Mouse (Mus musculus) layer of hippocampus, postnatal 14 days (tissue): Measurements from ENCODE around the gene Smarcd3. TPM values are rescaled to one million over a fixed set of nuclear protein-coding genes. Genes with fewer than 3 reads are reported as not detected.

Experiments
- DNase-seq, 2 experiments: peaks; one replicate each; pipeline ENCODE4 v3.0.0; 2021 to 2022; ENCODE audit warnings: low spot score in 2 of 2, mixed read lengths in 1 of 2
- total RNA-seq, 2 experiments: library from RNA; stranded (reverse); gene quantifications; 2 replicates each; pipeline ENCODE4 v1.2.3; 2021

Gene Smarcd3
- total RNA-seq, 2 experiments from 2014 or later: 112 to 113 TPM

DNA sequence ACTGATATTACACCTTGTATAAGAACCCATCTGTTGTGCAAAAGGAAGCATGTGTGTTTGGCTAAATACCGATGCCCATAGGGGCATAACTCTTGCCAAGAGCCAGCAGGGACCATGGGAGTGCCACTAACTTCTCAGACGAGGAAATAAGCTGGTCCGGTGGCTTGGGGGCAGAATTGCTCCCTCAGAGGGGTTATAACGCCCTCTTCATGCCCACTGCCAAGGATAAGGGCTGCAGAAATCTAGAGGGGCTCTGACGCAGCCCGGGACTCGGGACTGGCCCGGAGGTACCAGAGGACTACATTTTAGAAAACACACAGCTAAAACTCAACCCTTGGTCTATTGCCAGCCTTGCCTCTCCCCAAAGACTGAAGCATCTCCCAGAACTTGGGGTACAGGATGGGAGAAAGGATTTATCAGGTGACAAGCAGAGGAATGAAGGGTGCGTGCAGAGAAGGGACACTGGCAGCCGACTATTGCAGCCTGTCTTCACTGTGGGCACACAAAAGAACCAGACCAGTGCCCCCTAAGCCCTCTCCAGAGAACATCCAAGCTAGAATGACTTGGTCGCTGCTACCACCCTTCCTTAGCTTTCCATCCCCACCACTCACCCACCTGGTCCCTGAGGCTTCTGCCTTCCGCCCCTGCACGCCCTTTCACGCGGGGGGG is 26.2 kb downstream of the Smarcd3 start:
- DNase-seq: no peak

DNA sequence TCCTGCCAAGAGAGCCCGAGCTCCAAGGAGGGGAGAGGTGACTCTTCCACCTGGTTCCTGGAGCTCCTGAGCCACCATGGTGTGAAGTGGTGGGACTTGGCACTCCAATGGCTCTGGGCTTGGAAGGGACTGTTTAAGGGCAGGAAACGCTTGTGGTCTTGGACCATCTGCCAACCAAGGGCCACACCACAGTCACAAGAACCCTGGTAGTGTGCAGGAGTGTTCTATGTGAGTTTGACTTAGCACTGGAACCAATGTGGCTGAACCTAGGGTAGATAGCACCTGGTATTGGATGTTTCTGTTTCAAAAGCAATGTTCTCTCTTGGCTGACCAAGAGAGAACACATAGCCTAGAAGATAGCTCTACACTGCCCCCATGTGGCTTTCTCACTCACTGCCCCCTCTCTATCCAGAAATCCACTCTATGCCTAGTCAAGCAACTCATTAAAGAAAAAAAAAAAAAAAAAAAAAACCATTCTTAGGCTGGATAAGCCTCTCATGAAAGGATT is 26.9 kb downstream of the Smarcd3 start:
- DNase-seq: peak; percentile 79 to 88

DNA sequence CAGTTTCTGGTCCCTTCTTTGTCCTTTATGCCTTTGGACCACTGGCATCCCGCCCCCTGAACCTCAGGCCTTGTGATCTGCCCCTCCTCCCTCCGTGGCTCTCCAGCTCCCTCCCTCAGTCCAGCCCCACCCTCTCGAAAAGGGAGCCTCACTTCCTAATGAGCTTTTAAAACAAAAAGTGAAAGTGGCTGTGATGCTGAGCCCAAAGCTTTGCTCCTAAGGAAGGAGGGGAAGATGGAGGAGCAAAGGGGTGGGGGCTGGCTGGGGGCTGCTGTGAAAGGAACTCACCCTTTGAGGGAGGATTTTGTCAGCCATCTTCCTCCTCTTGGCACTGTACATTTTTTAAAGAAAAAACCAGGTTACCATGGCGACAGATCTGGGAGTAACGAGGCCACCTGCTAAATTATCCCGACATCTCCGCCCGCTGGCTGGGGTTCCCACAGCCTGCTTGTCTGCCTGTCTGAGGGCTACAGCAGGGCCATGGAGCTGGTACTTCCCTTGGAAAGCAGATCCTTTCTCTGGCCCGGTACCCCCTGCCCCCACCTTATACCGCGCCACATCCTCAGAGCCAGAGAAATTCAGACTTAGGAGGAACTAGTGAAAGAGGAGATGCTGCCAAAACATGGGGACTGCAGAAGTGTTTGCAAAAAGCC is 27.6 kb downstream of the Smarcd3 start:
- DNase-seq: peak; percentile 73 to 83

DNA sequence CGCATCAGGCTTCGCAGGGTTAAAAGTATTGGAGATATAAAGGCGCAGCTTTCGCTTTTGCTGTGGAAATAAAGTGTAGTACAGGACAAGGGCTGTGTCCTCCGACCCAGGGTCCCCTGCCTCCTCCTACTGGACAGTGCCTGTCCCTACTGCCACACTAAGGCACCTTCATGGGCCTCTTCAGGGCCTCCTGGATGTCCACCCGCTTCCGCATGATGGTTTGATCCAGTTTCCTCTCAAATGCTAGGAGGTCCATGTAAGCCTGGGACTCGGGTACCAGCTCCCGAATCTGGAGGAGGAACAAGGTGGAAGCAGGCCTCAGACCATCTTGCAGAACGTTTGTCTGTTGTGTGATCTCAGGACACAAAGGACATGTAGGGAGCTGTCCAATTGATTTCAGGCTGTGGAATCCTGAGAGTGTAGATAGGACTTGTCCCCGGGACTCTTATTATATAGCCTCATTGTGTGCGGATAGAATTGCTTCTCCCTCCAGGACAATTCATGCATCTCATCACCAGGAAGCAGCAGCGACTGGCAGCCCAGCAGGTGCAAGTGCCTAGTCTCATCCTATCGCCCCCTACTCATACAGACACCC is 28.3 kb downstream of the Smarcd3 start:
- peak in 1 of 2 experiments; percentile 28 for DNase-seq

DNA sequence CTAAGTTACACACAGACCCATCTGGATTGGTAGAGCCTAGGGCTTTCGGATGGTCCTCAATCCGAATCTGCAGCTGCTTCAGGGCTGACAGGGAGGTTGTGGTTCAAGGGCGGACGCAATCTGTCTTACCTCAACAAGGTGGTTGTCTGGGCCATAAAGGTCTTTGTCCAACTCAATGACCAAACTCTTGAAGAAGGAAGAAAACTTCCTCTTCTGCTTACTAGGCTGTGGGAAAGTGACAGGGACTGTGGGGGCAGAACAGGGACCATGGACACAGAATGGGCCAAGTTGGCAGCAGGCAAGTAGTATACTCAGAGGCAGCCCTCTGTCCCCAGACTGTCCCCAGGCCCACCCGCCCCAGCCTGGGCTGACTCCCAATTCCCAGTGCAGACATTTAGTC is 28.9 kb downstream of the Smarcd3 start:
- DNase-seq: no peak

DNA sequence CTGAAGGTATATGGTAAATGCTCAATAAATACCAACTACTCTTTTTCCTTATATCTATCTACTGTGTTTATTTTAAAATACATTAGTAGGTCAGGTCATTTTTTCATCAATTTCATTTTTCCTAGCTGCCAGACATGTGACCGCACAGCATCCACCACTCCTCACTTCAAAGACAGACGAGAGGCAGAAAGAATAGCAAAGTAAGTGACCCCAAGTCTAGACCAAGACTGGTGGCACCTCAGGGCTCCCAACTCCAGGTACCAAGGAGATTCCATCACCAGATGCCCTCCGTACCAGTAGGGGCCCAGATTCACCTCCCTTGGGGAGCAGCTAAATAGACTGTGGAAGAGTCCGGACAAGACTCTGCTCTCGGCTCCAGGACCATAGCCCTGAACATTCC is 29.9 kb downstream of the Smarcd3 start:
- DNase-seq: no peak

DNA sequence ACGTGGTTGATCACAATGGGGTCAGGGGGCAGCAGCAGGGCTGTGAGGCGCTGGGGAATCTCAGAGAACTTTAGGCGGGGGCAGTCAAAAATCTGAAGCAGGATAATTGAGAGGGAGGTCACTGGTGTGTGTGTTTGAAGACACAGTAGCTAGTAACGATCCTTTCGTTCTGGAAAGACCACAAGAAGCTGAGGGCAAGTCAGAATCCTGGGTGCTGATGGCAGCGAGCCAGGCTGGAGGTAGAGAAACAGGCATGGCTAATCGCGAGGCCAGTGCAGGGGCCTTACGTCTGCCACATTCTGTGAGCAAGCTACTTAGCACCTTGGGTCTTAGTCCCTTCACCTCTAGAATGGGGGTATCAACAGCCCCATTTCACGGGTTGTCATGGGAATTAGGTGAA is 30.3 kb downstream of the Smarcd3 start:
- no peak for DNase-seq

DNA sequence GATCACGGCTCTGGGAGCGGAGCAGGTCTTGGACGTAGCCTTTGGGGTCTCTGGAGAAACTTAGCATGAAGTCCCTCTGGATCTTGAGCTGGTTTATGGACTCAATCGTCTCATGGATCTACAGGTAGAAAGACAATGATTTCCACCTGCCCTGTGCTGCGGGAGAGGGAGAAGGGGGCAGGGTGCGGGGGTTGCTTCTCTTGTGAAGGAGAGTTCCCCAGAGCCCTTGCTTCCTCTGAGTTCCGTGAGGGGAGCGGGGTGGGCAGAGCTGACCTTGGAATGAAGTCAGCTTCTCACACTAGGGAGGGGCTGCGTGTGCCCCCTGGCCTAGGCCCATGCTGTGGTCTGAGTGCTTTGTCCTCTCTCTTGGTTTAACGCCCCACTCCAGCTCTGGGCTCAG is 31.0 kb downstream of the Smarcd3 start:
- no peak for DNase-seq

DNA sequence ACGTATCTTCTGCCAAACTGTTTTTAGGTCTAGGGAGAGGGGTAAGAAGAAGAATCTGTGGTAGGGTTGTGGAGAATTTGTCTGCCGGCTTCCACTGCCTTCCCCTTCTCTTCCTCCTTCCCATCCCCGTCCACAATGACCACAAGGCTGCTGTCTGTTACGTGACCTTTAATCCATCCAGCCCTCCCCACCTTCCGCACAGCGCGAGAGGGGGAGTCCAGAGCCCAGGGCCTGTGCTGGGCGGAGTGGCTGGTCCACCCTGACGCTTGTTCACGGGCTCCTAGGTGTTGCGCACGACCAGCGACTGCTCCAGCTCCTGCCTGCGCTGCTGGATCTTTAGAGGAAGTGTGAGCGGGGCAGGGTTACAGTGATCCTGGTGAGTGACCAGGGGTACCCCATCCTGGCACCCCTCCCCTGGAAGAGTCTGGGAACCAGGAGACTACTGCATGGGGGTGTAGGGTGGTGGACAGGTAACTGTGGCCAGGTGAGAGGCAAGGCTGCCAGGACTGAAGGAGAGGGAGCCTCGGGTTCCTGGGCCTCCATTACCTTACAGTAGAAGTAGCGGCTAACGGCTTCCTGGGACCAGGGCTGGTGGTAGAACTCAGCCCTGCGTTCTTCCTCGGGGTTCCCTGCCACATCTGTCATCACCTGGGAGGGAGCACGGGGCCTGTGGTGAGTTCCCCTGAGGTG is 31.6 kb downstream of the Smarcd3 start:
- peak in 1 of 2 experiments; percentile 9 for DNase-seq

DNA sequence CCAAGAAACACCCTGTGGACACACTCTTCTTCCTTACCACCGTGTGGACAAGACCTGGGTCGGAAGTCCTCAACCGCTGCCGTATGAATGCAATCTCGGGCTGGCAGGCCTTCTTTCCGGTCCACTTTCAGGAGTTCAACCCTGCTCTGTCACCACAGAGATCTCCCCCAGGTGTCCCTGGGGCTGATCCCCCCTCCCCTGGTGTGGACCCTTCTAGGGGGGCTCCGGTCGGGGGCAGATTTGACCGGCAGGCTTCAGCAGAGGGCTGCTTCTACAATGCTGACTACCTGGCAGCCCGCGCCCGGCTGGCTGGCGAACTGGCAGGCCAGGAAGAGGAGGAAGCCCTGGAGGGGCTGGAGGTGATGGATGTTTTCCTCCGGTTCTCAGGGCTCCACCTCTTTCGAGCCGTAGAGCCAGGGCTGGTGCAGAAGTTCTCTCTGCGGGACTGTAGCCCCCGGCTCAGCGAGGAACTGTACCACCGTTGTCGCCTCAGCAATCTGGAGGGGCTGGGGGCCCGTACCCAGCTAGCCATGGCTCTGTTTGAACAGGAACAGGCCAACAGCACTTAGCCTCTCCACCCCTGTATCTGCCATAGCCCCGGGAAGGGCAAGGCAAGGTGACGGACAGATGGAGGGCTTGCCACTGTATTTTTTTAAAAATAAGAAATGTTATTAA is 32.3 kb downstream of the Smarcd3 start:
- DNase-seq: peak in 1 of 2 experiments; percentile 20

DNA sequence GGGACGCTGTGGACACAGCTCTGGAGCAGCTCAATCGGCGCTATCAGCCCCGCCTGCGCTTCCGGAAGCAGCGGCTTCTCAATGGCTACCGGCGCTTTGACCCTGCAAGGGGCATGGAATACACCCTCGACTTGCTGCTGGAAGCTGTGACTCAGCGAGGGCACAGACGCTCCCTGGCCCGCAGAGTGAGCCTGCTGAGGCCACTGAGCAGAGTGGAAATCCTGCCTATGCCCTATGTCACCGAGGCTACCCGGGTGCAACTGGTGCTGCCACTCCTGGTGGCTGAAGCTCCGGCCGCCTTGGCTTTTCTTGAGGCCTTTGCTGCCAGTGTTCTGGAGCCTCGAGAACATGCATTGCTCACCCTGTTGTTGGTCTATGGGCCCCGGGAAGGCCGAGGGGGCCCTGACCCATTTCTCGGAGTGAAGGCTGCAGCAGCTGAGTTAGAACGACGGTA is 32.9 kb downstream of the Smarcd3 start:
- DNase-seq: no peak

DNA sequence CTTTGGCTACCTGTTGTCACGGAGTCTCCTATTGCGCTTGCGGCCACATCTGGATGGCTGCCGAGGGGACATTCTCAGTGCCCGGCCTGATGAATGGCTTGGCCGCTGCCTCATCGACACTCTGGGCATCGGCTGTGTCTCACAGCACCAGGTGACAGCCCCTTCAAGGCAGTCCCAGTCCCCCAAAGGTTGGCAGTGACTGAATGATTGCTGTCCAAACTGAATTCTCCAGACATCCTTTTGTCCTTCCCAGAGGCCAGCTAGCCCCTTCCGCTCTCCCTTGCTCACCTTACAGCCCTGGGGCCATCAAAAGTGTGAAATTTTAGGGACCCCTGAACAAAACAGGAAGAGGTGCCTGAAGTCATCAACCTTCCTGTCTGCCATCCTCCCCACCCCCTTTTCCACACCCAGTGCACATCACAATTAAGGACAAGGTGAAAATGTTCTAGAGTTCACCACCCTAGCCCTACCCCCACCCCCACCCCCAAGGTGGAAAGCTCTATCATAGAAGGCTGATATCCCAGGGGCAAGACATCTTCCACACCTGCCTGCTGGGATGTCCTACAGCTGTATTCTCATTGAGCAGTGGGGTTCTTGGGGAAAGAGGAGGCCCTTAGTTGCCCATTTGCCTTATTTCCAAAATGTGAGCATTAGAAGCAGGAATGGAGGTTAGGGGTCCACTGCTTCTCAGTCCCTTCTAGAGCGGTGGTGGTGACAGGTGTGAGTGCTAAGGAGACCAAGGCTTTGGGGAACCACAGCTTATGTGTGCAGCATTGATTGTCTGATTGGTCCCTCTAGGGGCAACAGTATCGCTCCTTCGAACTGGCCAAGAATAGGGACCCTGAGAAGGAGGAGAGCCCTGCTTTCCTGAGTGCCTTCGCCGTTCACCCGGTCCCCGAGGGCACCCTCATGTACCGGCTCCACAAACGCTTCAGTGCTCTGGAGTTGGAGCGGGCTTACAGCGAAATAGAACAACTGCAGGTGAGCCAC is 34.4 kb downstream of the Smarcd3 start:
- DNase-seq: peak in 1 of 2 experiments; percentile 8

DNA sequence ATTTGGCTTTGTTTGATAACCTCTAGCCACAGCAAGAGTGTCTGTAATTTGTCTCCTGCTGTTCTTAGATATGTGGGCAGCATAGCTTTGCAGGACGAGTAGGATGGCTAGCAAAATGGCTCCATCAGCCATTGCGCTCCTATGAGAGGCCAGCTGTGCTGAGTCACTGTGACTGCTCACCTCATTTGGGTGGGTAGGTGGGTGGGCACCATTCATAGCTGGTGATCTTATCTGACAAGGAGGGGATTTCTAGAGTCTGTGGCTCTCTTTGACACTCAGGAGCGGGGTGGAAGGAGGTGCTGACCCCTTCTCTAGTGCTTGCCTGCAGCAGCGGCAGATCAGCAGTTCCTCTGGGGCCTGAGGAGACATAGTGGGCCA is 37.0 kb downstream of the Smarcd3 start:
- peak in 1 of 2 experiments; percentile 52 for DNase-seq

DNA sequence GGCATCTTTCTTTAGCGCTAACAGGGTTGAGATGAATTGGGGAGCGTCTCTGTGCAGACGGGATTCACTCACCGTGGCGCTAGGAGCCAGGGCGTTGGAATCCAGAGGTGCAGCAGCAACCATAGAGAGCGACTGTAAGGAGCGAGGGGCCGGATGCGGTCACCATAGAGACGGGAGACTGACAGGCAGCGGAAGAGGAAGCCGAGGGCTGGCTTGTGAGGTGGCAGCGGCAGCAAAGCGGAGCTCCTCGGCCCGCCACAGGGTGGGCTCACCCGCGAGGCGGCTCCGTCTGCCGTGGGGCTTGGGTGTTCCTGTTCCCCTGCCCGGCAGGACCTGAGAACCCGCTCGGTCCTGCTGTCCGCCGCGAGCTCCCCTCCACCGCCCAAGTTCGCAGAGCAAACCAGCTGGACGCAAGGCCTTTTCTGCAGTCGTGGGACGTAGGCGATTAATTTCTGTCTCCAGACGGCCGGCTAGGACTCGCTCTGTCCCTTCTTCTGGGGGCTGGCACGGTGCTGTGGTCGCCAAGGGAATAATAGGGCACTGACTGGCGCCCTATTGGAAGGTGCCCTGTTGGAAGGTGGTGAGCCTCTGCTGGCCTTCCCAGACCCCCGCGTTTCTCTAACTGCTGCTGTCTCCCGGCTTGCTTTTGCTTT is 37.5 kb downstream of the Smarcd3 start, which contains the start of gene Chpf2:
Gene Chpf2 (plus strand): TSS at position 195 of the 653 bp plus-strand sequence.
- DNase-seq: peak; percentile 79 to 86

DNA sequence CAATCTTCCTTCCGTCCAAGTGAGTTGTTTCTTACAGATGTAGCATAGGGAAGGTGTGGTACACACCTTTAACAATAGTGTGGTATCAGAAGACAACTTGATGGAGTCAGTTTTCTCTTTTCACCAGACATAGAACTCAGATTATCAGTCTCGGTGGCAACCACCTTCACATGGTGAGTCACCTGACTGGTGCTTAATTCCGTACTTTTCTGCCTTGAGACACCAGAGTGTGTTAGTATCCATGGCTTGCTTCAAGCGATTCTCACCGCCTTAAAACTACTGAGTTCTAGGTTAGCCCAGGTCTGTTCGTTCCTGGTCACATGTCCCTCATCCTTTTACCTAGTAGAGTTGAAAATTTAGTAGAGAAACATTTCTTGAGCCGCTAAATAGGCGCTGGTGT is 38.1 kb downstream of the Smarcd3 start:
- DNase-seq: no peak

DNA sequence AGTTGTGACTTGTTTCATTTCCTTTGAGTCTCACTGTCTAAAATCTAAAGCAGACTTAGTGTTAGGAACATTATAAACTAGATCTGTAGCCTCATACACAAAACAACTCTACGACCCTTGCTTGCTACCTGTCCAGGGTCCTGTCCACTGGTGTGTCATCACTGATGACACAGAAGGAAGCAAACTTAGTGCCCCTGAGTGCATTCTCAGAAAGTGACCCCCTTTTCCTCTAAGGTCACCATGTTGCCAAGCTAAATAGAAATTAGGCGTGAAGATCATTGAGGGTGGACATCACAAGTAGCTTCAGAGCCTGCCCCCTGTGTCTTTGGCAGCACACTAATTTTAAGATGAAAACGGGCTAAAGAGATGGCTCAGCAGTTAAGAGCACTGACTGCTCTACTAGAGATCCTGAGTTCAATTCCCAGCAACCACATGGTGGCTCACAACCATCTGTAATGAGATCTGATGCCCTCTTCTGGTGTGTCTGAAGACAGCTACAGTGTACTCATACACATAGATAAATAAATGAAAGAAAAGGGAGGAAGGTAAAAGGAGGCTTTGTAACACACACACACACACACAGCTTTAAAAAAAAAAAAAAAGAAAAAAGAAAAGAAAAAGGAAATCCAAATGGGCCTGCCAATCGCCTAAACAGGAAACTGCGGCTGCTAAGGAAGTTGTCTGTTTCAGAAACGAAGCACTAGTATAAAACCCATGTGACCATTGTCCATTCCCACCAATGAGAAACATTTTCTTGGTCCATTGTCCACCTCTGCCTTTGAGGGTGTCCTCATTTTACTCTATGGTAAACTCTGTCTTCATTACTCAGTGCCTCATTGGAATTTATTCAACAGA is 45.9 kb downstream of the Smarcd3 start:
- no peak for DNase-seq

DNA sequence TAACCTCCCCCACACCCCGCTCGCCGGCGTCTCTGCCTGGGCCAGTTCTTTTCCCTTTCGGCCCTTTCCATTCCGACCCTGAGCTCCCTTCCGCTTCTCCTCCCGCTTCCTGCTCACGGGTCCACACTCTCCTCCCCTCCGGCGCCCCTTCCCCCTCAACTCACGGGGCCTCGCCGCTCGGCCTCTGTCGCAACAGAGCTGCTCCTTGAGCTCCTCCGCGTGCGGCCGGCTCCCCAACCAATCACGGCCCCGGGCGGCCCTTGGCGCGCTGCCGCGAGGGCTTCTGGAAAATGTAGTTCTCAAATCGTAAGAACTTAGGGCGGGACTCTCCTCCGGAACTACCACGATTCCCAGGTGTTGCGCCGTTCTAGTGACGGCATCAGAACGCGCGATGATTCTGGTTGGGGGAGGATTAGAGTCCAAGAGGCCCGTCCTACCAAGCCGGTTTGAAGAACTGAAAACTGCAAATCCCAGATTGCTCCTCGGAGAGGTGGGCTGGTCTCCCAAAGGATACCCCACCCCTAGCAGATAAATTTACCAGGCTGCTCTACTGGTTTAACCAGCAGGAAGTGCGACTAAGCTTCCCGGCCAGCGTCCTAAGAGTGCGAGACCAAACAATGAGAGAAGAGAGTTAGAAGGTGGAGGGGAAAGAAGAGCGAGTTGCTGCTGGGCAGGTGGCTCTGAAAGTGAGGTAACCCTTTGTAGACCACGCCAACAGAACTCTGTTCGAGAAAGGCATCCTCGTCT is 46.9 kb downstream of the Smarcd3 start, which contains the start of gene Abcf2:
Gene Abcf2 (minus strand): TSS at position 285 of the 747 bp plus-strand sequence.
- peak; percentile 100 for DNase-seq
